Mouse (Mus musculus) ovary, postnatal 10 days (tissue): ENCODE measurements around the gene Pik3c2g.

Source experiments
- DNase-seq: peaks from one replicate; pipeline ENCODE4 v3.0.0; 2022; ENCODE audit warnings: low spot score

Pik3c2g gene

DNA sequence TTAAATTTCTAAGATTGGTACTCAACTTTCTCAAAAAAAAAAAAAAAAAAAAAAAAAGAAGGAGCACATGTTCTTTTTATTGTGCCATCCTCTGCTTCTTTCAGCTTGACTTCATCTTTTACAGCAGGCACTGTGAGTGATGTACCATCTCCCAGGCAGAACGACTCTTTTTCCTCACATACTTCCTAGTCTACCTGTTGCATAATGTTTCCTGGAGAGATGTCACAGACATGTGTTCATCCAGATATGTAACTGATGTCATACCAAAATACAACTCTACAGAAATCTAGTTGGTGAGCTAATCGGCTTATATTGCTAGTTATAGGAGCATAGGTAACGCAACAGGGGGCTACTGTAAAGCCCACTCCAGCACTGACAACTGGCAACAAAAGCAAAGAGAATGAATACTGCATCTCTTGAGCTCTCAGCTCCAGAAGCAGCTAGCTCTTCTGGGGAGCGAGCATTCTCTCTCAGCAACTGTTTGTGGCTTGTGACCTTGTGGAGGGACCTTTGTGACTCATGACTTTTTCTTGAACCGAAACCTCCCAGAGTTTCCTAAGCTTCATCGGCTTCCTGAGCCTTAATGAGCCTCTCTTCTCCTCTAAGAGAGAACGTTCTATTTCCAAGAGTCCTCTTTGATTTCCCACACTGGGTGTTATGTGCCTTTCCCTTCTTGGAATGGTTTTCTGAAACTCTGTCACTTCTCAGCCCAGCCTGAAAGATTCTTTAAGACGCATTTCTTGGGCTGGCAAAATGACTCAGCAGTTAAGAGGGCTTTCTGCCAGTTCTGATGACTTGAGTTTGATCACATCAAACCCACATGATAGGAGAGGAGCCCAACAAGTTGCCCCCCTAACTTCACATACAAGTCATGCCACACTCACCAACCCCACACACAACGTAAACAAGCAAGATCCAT lies 148.9 kb downstream of the Pik3c2g start:
- DNase-seq = no peak

DNA sequence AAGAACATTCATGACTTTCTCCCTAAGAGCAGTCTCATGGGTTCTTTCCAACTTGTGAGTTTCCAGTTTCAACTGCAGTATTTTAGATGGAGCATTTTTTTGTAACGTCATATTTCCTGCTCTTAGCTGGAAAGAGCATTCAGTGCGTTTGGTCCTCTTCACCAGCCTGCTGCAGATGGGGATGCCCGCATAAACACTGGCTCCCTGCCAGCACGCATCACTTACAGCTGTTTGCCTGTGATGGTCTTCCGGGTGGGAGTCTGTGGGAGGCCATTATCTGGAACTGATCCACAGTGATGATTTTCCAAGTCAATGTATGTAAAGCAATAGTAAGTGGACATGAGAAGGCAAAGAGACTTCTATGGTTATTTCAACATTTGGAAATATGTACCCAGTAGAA lies 151.3 kb downstream of the Pik3c2g start:
- DNase-seq = no peak

DNA sequence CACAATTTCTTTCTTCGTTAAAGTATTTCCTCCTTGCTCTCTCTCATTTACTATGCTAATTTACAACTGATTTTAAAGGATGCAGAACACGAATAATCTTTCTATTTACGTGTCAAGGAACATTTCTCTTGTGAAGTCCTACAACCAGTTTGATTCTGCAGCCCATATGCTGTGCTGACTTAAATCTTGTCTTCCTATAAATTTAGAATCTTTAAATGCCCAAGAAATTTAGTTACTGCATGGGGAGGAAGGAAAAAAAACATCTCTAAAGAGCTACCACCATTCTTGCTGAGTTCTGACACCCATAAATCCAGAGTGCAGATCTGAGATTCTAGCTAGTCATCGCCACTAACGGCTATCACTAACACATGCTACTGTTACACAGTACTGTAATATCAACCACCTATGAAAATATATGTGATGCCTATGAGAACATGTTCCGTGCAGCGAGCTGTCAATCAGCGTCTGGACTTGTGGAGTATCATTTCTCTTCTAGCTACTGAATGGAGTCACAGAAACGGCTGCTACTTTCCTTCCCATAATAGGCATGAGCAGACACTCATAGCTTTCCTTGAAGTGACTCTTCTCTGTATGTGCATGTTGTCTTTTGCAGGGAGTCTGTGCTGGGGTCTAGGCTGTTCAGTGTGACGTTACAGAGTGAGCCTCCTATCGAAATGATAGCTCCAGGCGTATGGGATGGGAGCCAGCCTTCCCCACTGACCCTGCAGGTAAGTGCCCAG lies 155.8 kb downstream of the Pik3c2g start:
- no peak for DNase-seq

DNA sequence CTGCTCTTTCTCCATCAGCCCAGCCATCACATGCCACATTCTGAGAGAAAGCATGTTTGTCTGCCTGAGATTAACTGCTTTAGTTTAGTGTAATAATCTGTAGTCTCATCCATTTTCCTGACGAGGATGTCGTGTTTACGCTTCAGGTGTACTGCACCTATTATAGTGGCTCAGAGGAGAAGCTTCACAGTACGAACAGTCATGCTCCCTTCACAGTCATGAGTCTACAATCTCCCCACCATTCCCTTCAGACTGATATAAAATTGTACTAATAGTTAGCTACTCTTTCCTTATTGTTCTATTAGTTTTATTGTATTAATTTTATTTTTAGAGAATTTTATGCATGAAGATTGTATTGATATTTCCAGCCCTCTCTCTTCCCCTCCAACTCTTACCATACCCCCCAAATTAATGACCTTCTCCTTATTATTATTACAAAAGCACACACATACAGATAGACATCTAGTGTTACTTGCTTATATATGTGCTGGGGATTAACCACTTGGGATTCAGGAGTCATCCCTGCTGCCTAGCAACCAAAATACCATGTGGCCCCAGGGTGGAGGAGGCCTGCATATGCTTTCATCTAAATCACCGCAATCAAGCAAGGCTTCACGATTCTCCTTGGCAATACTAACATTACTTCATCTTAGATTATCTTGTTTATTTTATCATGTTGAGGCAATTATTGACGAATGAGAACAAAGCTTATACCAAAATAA lies 159.9 kb downstream of the Pik3c2g start:
- no peak for DNase-seq

DNA sequence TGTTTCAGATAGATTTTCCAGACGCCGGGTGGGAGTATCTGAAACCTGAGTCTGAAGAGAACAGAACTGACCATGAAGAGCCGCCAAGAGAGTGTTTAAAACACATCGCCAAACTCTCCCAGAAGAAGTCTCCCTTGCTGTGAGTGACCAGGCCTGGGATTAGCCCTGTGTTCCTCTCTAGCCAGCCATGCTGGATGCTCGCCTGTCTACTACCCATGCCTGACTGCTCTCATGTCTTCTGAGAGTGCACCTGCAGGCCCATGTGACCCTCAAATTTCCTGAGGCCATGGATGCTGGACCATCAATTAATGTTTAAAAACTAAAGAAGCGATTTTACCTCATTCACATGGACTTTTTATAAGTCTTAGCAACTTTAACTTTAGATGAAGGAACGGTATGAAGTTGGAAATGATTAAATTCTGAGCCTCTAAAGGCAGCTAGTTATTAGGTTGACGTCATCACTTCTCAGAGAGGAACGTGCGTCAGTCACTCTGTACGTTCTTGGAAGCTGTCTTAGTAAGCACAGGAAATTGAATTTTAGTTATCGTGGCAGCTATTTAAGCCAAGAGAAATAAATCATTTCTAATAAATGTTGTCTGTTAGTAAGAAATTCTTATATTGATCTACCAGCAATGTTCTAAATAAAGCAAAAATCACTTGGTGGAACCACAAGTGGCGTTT lies 161.2 kb downstream of the Pik3c2g start:
- no peak for DNase-seq

DNA sequence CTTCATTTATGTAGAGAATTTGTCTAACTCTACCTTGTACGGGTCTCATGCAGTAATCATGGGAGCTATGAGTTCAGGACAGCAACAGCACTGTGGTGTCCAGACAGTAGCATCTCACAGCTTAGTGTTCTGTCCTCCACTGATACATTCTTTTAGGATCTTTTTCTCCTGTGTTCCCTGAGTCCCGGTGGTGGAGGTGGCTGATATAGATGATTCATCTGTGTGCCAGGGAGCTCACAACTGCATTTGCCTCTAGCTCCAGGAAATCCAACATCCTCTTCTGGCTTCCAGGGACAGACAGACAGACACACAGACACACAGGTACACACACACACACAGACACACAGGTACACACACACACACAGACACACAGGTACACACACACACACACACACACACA lies 163.6 kb downstream of the Pik3c2g start:
- no peak for DNase-seq

DNA sequence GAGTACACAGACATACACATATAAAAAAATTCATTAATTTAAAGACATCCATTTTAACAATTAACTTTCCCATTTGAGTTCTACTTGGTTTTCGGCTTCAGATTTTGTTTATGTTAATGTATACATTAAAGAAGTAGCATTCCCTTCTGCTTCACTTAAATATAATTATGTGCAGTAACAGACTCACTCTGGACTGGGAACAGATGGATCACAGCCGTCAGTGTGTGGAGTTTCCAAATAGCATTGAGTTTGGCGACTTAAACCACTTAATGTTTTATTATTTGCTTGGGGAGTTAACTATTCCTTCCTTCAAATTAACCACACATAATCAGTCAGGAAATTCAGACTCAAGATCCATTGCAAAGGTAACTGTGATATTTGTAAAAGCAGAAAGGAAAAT lies 164.0 kb downstream of the Pik3c2g start:
- DNase-seq = no peak

DNA sequence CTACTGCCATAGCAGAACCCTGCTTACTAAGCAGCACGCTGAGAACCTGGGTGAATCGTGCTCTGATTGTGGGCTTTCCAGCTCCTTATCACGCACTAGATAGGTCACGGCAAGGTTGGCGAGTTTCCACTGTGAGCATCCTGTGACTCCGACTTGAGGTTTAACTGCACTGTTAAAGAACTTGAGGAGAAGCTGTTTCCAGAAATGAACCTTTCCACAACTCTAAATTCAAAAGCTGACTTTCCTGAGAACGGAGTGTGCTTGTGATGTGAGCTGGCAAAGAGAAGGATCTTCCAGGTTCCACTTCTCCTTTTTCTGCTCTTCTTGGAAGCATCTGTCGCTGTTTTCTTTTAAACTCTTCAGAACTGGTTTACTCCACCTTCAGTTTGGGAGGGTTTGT lies 170.9 kb downstream of the Pik3c2g start:
- no peak for DNase-seq

DNA sequence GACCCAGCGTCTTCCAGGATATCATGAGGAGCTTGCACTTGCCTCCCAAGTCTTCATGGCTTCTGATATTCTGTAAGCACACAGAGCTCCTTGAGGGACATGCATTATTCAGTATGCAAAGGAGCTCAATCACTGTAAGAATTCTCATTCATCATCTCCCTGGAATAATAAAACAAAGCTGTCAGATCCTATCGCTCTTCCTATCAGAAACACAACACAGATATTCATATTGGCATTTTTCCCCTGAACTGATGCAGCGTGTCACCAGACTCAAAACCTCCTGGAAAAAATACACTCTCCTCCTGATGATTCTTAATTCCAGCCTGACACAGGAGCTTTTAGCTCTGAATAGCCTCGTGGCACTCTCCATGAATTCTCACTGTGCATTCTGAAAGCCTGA lies 174.0 kb downstream of the Pik3c2g start:
- no peak for DNase-seq

DNA sequence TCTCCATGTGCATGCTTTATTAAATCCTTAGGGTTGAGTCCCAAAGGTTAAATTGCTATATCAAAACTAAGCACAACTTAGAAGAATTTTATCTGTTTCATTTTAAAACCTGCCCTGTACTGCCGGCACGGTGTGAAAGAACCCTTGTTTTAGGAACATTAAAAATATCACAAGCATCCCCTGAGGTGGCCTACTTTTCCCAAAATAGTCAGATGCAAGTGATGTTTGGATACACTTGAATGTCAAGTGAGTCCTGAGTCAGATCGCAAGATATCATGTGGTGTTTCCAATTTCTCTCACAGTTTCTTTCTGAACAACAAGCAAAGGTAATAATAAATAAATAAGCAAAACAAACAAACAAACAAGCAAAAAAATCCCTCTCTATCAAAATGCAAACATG lies 177.4 kb downstream of the Pik3c2g start:
- DNase-seq = no peak

DNA sequence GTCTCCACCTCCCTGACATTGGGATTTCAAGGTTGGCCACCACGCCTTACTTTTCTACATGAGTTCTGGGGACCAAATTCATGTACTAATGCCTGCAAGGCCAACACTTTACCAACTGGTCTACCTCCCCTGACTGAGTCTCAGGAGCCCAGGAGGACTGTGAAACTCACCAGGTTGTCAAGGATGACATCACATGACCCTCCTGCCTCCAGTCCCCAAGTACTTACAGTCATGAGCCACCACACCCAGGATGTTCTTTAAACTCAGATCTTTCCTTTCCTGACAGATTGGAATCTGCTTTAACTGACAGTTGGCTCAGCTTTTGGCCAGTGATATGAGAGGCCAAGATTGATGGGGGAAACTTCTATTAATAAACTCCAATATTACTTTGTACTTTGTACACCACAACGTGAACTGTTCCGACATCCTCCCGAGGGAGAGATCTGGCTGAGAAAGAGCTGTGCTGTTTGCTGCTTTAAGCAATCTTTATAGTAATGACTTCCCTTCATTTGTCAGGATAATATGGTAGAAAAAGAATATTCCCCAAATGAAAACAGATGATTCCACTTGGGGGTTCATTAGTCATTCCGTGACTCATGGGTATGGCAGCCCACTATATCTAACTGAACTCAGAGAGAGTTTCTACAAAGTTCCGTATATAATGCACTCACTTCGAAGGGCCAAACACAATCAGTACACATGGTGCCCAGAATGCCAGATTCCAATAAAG lies 182.9 kb downstream of the Pik3c2g start:
- no peak for DNase-seq

DNA sequence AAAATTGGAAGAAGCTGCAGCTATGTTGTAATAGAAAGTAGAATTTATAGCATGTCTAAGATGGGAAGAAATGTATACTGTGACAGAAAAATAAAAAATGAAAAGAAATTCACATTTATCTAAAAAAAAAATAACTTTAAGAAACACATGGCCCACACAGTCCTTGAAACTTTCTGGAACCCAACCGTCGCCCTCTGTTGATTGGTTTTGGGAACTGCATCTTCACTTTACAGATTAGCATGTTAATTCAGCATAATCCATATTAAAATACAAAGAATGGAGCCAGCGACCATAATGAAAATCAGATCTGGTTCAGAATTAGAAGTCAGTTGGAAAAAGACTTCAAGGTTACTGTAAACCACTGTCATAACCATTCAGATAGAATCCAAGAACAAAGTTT lies 183.5 kb downstream of the Pik3c2g start:
- DNase-seq = no peak

DNA sequence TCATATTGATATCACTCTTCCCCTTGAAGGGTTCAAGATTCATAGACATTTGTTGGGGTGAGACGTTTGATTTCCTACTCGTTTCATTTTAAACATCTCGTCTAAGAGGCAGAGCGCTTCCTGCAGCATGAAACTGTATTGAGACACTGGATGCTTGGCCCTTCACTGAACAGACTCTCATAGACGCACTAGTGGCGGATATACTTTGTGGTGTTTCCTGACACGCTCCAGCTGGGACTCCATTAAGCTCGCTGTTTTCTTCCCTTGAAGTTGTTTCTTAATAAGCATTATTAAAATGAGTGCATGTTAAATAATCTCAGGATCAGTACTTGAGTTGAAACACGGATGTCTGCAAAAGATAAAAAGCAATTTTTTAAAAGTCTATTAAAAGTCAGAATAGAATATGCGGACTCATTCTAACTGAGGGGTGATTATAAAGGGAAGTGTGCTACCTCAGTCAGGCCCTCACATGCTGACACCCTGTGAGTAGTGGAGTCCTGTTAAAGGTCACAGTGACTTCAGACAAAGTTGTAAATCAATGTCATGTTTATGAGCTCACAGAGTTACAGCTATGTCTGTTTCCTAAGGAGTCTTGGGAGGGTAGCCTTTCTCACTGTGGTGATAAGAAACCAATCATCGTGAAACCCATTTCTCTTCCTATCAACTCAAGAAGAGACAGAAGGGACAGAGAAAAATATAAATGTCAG lies 190.7 kb downstream of the Pik3c2g start:
- DNase-seq = no peak

DNA sequence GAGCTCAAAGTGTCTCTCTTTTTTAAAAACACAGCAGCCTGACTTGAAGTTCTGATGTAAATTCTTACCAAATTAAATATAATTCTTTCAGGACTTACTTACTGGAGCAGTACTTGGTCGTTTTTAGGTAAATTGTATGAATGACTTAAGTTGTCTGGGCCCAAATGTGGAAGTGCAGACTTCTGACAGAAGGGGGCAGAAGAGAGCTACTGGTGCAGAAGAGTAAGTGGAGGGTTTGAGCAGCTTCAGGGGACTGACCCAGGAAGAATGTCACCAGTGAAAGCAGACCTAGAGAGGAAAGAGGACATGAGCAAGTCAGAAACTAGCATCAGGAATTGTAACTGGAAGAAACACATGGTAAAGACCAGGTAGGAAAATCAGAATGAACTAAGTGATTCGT lies 193.0 kb downstream of the Pik3c2g start:
- DNase-seq = no peak

DNA sequence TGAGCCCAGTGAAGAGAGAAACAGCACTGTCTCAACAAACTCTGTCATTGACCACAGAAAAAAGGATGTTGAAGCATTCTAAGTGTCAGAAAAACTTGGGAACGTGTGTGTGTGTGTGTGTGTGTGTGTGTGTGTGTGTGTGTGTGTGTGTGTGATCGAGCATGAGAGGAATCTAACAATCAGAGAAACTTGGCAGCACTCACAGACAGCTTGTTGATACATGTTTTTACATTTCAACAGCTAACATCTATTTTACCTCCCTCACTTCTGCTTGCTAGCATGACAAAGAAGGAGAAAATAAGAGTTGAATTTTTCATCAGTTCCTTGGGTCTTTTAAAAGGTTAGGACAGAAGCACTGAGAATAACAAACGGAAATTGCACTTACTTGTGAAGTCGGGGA lies 202.5 kb downstream of the Pik3c2g start:
- no peak for DNase-seq

DNA sequence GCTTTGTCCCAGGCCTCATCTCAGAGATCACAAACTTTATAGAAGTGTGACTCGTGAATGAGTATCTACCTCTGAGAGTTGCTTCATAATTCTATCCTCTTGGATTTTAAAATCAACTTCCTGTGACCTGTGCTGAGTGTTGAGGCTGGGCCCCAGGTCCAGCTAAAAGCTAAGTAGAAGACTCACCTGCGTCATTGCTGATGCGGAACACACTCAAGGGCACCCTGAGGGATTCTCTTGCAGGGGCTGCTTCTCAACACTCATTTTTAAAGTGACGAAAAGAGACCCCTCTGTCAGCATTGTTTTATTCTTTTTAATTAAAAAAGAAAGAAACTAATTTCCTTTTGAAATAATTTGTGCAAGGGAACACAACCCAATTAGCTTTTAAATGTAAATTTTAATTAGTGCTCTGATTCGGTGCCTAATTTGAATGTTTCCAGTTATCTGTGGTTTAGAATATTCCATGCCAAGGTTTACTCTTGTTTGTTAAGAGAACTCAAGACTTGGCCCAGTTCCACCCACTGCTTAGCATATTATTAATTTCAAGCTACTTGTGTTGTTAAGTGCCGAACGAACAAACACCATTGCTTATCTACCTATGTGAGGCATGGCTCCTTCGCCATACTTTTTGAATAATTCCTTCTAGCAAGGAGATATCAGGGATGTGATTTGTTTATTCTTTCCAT lies 212.7 kb downstream of the Pik3c2g start:
- DNase-seq = no peak

DNA sequence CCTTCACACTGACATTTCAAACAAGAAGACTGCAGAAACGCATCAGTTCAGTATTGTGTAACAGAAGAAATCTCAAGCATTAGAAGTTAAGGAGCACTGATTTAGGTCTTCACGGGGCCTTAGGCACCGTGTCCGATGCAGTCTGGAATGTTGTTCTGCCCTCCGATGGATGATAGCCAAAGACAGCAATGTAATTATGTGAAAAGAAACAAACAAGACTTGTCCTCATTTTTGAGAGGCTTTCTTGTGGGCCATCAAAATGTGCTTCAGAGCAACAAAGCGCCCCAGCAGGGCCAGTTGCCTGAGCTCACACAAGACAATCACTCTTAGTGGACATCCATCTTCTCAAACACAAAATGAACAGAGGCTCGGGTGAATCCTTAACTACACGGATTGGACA lies 234.9 kb downstream of the Pik3c2g start:
- no peak for DNase-seq

DNA sequence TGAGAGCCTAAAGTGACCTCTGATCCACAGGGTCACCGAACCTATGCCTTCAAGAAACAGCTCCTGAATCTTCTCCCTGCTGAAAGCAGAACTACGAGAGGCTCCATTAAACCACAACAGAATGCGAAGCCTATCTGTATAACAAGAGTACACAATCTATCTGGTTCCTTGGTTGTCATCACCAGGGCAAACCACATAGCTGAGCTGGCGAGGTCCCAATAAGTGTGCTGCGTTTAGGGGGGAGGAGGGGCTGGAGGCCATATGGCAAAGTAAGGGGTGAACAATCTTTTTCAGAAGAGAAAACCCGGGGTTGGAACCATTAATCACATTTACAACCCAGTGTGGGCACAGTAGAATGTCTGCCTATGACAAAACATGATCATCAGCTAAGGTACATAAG lies 251.2 kb downstream of the Pik3c2g start:
- DNase-seq = no peak

DNA sequence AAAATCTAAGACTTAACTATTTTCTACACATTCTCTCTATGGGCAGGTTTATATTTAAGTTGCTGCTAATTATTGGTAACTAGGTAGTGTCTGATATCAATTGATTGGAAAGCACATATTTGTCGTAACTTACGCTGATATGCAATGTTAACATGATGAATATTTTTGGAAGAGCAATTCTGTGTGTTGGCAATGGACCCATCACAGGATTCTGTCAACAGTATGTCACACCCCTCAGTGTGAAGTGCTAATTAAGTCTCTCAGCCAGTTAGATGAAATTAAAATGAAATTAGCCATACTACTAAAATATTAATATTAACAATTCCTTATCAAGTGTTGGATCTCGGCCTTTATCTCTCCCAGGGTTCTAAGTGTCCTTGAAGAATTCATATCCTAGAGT lies 251.7 kb downstream of the Pik3c2g start:
- DNase-seq = no peak

DNA sequence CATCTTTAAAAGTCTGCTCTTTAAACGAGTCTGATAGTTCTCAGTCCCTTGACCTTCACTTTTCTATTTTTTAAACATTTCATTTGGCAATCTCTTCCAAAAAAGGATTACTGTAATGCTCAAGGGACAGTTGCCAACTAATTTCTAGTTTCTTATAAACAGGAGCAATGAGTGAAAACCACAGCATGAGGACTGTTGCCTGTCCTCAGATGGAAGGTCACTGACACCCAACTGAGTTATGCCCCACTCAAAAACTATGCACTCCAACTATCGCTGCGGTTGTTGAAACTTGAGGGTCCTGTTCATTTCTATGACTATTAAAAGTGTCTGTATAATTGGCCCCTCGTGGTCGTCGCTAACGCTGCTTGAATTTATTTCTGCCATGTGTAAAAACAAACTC lies 252.9 kb downstream of the Pik3c2g start:
- DNase-seq = no peak
